Mouse (Mus musculus): ENCODE measurements at regions not wholly inside any gene's neighbourhood (a gene's known extent, or its start where the extent isn't known, plus 50 kb on each side); places are given as distances from the start of the nearest gene placed in this dataset.

DNA sequence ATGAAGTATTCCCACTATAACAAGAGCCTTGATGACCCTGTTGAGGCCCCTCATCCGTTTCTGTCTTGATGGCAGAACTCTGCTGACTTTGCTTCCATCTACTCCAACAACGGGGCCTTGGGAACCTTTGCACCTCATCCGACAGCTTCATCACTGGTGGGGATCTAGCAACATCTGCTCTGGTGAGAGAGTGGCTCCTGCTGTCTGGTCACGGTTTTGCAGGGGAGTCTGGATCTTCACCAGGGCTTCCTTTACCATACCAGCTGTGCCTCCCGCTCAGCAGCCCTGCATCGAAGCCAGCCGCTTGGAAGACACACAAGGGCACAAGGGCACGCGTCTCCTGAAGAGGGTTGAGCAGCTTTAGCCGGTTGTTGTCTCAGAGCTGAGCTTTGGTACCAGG, 377.2 kb downstream of the Eipr1 start:
- TF ChIP-seq POLR2A (IDR thresholded peaks at IDR 0.05; ENCODE audit: control insufficient read depth, extremely low read depth, insufficient read depth, low read length, poor library complexity) (no peak), CTCF (IDR thresholded peaks at IDR 0.05; ENCODE audit: borderline replicate concordance, control insufficient read depth, extremely low read depth, insufficient read depth, low read length, poor library complexity) (no peak)

Data from thymus, adult 2 months (tissue).